ENCODE assay signal across 7 mouse cellular contexts in the genomic region with DNA sequence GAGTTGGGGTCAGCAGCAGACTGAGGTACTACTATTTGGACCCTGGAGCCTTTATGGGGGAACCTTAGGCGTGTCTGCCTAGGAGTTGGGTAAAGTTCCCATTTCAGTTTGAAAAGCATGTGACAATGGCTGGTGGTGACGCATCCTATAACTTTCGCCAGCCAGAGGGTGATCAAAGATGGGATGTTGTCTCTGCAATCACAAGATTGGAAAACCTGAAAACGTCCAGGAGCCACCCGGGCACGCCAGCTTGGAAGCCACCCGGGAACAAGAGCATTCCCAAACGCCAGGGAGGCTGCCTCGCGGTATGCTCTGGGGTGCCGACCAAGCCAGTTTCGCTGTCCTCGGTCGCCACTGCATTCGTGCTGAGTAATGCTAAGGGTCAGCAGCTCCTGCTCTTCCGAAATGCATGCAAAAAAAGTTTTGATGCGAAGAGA. TPM values are rescaled to one million over a fixed set of nuclear protein-coding genes. Genes with fewer than 3 reads are reported as not detected.
DNase-seq lines count a peak whose midpoint lies in the region; ATAC-seq and TF ChIP-seq lines count a peak whose summit lies in the region.

No protein-coding gene starts in this region.

- peak overlapping the region; percentile 85 for H3K27ac ChIP-seq in forebrain, postnatal 0 days (ENCODE audit: low read depth, low read length)
- H3K27ac ChIP-seq in liver, embryonic 15.5 days (replicated peaks): peak overlapping the region; percentile 94
- H3K27ac ChIP-seq in stomach, embryonic 16.5 days (ENCODE audit: low read length): peak overlapping the region; percentile 96

- DNase-seq in lung, adult 2 months: no peak
- no peak for DNase-seq in lung, postnatal 36 days
- no peak for DNase-seq in forebrain, postnatal 0 days
- no peak for DNase-seq in layer of hippocampus, postnatal 14 days (ENCODE audit: low spot score in 2 of 2)

- no peaks in the 10 kb centered on the region; the same call in 1 of the 2 replicates for H3K36me3 ChIP-seq in forebrain, postnatal 0 days (ENCODE audit: insufficient read depth)
- H3K36me3 ChIP-seq in liver, embryonic 15.5 days (replicated peaks): 0 out of 2 replicates have a peak, but pooled peaks cover 13% of the 10 kb centered on the region
- 0 out of 2 replicates have a peak, but pooled peaks cover 2% of the 10 kb centered on the region for H3K36me3 ChIP-seq in stomach, embryonic 16.5 days (ENCODE audit: control insufficient read depth, insufficient read depth, low read length)

- H3K4me3 ChIP-seq in lung, adult 2 months (replicated peaks; ENCODE audit: extremely low read depth, low read depth, low read length): peak overlapping the region; percentile 75
- peak overlapping the region; percentile 46 for H3K4me3 ChIP-seq in forebrain, postnatal 0 days (ENCODE audit: low read depth, low read length)
- H3K4me3 ChIP-seq in liver, embryonic 15.5 days (replicated peaks): peak overlapping the region; percentile 88
- H3K4me3 ChIP-seq in stomach, embryonic 16.5 days (replicated peaks; ENCODE audit: low read length): peak overlapping the region; percentile 55

- no peaks in the 10 kb centered on the region for H3K9me3 ChIP-seq in forebrain, postnatal 0 days (ENCODE audit: low read length)
- H3K9me3 ChIP-seq in liver, embryonic 15.5 days (replicated peaks): no peaks in the 10 kb centered on the region
- no peaks in the 10 kb centered on the region for H3K9me3 ChIP-seq in stomach, embryonic 16.5 days (replicated peaks; ENCODE audit: control insufficient read depth, low read length)

- H3K27me3 ChIP-seq in forebrain, postnatal 0 days (ENCODE audit: insufficient read depth, low read length): no peaks in the 10 kb centered on the region
- no peaks in the 10 kb centered on the region for H3K27me3 ChIP-seq in liver, embryonic 15.5 days
- H3K27me3 ChIP-seq in stomach, embryonic 16.5 days (ENCODE audit: control insufficient read depth, insufficient read depth, low read length): no peaks in the 10 kb centered on the region

- peak overlapping the region; percentile 51 for H3K9ac ChIP-seq in forebrain, postnatal 0 days
- peak overlapping the region; percentile 82 for H3K9ac ChIP-seq in liver, embryonic 15.5 days
- H3K9ac ChIP-seq in stomach, embryonic 16.5 days (ENCODE audit: low read length): peak overlapping the region; percentile 82

- peak; percentile 24 for ATAC-seq in common myeloid progenitor, adult 5-6 weeks (replicated peaks; ENCODE audit: low read depth, poor library complexity, severe bottlenecking)
- no peak for ATAC-seq in forebrain, postnatal 0 days
- peak; percentile 22; the same call in 1 of the 2 replicates for ATAC-seq in liver, embryonic 15.5 days (ENCODE audit: insufficient read depth)
- no peak for ATAC-seq in stomach, embryonic 16.5 days (ENCODE audit: insufficient read depth, low FRiP score)

- TF ChIP-seq POLR2A in lung, adult 2 months (IDR thresholded peaks at IDR 0.05; ENCODE audit: borderline replicate concordance, extremely low read depth, low read depth, low read length): no peak

- peak overlapping the region; percentile 89 for H3K4me2 ChIP-seq in forebrain, postnatal 0 days (ENCODE audit: low read depth)
- peak overlapping the region; percentile 94 for H3K4me2 ChIP-seq in liver, embryonic 15.5 days
- peak overlapping the region; percentile 79 for H3K4me2 ChIP-seq in stomach, embryonic 16.5 days (ENCODE audit: low read depth, low read length)

- WGBS in lung, adult 2 months: 1% methylated on average over 17 of the region's 17 CpGs
- 3% methylated on average over 17 of the region's 17 CpGs for WGBS in forebrain, postnatal 0 days
- WGBS in liver, embryonic 15.5 days (ENCODE audit: insufficient replicate concordance): 1% methylated on average over 17 of the region's 17 CpGs
- 3% methylated on average over 17 of the region's 17 CpGs for WGBS in stomach, embryonic 16.5 days

- H3K4me1 ChIP-seq in lung, adult 2 months (ENCODE audit: control insufficient read depth, insufficient read depth, low read length): peaks cover 9% of the 10 kb centered on the region
- peaks cover 13% of the 10 kb centered on the region for H3K4me1 ChIP-seq in forebrain, postnatal 0 days (ENCODE audit: insufficient read depth)
- H3K4me1 ChIP-seq in liver, embryonic 15.5 days (replicated peaks): peaks cover 42% of the 10 kb centered on the region
- H3K4me1 ChIP-seq in stomach, embryonic 16.5 days (ENCODE audit: control insufficient read depth, insufficient read depth, low read length): peaks cover 23% of the 10 kb centered on the region

- TF ChIP-seq CTCF in lung, adult 2 months (IDR thresholded peaks at IDR 0.05; ENCODE audit: insufficient read depth, low read length): no peak
- TF ChIP-seq CTCF in forebrain, postnatal 0 days (IDR thresholded peaks at IDR 0.05; ENCODE audit: low read depth): no peak

RNA-seq across cellular contexts. Expression of a gene that starts 0.9 kb away (rescaled TPM):
- 20.5 and 21.8 TPM in 2 replicates for polyA plus RNA-seq in lung, adult 2 months (2012; rRNA removed)
- total RNA-seq in common myeloid progenitor, adult 5-6 weeks (2017): 123 and 135 TPM in 2 replicates
- total RNA-seq in forebrain, postnatal 0 days (2014; rRNA removed): 62.8 and 81.0 TPM in 2 replicates
- polyA plus RNA-seq in forebrain, postnatal 0 days (2015; fragmentation: Nextera tagmentation; extraction: Ambion mirVana): 76.9 and 85.0 TPM in 2 replicates
- polyA plus RNA-seq in liver, embryonic 15.5 days (2015; fragmentation: Nextera tagmentation; extraction: Ambion mirVana): 61.5 and 61.7 TPM in 2 replicates
- polyA plus RNA-seq in stomach, embryonic 16.5 days (2015; fragmentation: Nextera tagmentation; extraction: Ambion mirVana): 130 and 142 TPM in 2 replicates
- 10 to 100 TPM; 38.1 to 40.3 TPM for total RNA-seq in layer of hippocampus, postnatal 14 days (2021)

RNA-seq across cellular contexts. Expression of a gene that starts 7.6 kb away (rescaled TPM):
- 243 and 337 TPM in 2 replicates for polyA plus RNA-seq in lung, adult 2 months (2012; rRNA removed)
- total RNA-seq in common myeloid progenitor, adult 5-6 weeks (2017): 27.7 and 48.8 TPM in 2 replicates
- 141 and 193 TPM in 2 replicates for total RNA-seq in forebrain, postnatal 0 days (2014; rRNA removed)
- 268 and 340 TPM in 2 replicates for polyA plus RNA-seq in forebrain, postnatal 0 days (2015; fragmentation: Nextera tagmentation; extraction: Ambion mirVana)
- polyA plus RNA-seq in liver, embryonic 15.5 days (2015; fragmentation: Nextera tagmentation; extraction: Ambion mirVana): 181 and 201 TPM in 2 replicates
- polyA plus RNA-seq in stomach, embryonic 16.5 days (2015; fragmentation: Nextera tagmentation; extraction: Ambion mirVana): 421 and 424 TPM in 2 replicates
- 100 to 1,000 TPM; 130 to 132 TPM for total RNA-seq in layer of hippocampus, postnatal 14 days (2021)

RNA-seq across cellular contexts. Expression of a gene that starts 45.6 kb away (rescaled TPM):
- 2,531 and 3,134 TPM in 2 replicates for polyA plus RNA-seq in lung, adult 2 months (2012; rRNA removed)
- not detected in 2 replicates for total RNA-seq in common myeloid progenitor, adult 5-6 weeks (2017)
- 180 and 264 TPM in 2 replicates for total RNA-seq in forebrain, postnatal 0 days (2014; rRNA removed)
- polyA plus RNA-seq in forebrain, postnatal 0 days (2015; fragmentation: Nextera tagmentation; extraction: Ambion mirVana): 437 and 510 TPM in 2 replicates
- polyA plus RNA-seq in liver, embryonic 15.5 days (2015; fragmentation: Nextera tagmentation; extraction: Ambion mirVana): 154 and 161 TPM in 2 replicates
- 2,158 and 2,387 TPM in 2 replicates for polyA plus RNA-seq in stomach, embryonic 16.5 days (2015; fragmentation: Nextera tagmentation; extraction: Ambion mirVana)
- 100 to 1,000 TPM; 522 to 533 TPM for total RNA-seq in layer of hippocampus, postnatal 14 days (2021)

Comparison
In these comparisons a context has a peak if more than half of its experiments do, and no peak if none do; other contexts are left out.
1. ATAC-seq: peak in common myeloid progenitor, adult 5-6 weeks (single experiment) and liver, embryonic 15.5 days (single experiment); none in forebrain, postnatal 0 days (single experiment) and stomach, embryonic 16.5 days (single experiment).
2. Peak in every context shown above with its lines, with median percentiles within 50 percentile points of each other: H3K4me3 ChIP-seq, H3K27ac ChIP-seq, H3K4me2 ChIP-seq and H3K9ac ChIP-seq.